17 mouse cellular contexts compared by ENCODE assay signal in the genomic region with DNA sequence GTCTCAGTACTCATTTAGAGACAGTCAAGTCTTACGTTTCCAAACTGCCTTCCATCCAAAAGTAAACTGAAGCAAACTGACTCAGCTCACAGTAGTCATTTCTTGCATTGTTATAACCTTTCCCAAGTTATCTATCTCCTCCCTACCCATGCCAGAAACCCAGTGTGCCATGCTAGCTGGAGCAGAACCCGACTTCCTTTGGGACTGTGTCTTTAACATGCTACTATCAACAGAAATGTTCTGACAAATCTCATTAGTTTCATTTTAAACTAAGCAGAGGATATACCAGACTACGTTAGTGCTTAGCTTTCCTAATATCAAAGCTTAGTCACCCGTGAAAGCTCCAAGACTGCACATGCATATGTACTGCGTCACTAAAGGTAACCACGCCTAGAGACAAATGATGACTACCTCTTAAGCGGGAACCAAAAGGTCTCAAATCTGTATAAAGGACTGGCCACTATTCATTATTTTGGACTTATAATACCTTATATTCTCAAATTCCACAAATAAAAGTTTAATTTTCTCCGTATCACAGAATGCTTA. TPM values are rescaled to one million over a fixed set of nuclear protein-coding genes. Genes with fewer than 3 reads are reported as not detected.
DNase-seq lines count a peak whose midpoint lies in the region; ATAC-seq and TF ChIP-seq lines count a peak whose summit lies in the region.
"Had no signal": no experiment of that assay in that cellular context is flagged by ENCODE, and none has a peak within 500 bp of the region (broad histone marks: within the 10 kb centered on the region; RNA-seq: fewer than 3 reads in every experiment).

No protein-coding gene starts in this region.

- no peak overlapping the region for H3K4me2 ChIP-seq in neural tube, embryonic 11.5 days (ENCODE audit: low read depth)
- H3K4me2 ChIP-seq in neural tube, embryonic 15.5 days = no peak overlapping the region
- H3K4me2 ChIP-seq in liver, embryonic 12.5 days = no peak overlapping the region
- H3K4me2 ChIP-seq: heart, embryonic 13.5 days; hindbrain, embryonic 15.5 days; limb, embryonic 13.5 days; lung, embryonic 15.5 days had no signal

- peak overlapping the region; percentile 58 for H3K27ac ChIP-seq in gastrocnemius, adult 2 months
- no peak overlapping the region for H3K27ac ChIP-seq in neural tube, embryonic 11.5 days (ENCODE audit: low read depth, low read length)
- H3K27ac ChIP-seq in neural tube, embryonic 15.5 days (replicated peaks) = no peak overlapping the region
- H3K27ac ChIP-seq in embryonic fibroblast, embryonic 13.5 days (ENCODE audit: insufficient read depth, low read length) = peak overlapping the region; percentile 7; the same call in 1 of the 2 replicates
- H3K27ac ChIP-seq in liver, embryonic 12.5 days = no peak overlapping the region
- H3K27ac ChIP-seq: heart, embryonic 13.5 days; hindbrain, embryonic 15.5 days; layer of hippocampus, adult 2 months; limb, embryonic 13.5 days; lung, embryonic 15.5 days had no signal

- intact Hi-C loops in gastrocnemius, adult 2 months (cut with DNase I) = no loop called here

- H3K27me3 ChIP-seq in neural tube, embryonic 11.5 days (ENCODE audit: control insufficient read depth, insufficient read depth, low read length) = no peaks in the 10 kb centered on the region
- H3K27me3 ChIP-seq in neural tube, embryonic 15.5 days (replicated peaks) = no peaks in the 10 kb centered on the region
- no peaks in the 10 kb centered on the region for H3K27me3 ChIP-seq in liver, embryonic 12.5 days (replicated peaks)
- H3K27me3 ChIP-seq: heart, embryonic 13.5 days; hindbrain, embryonic 15.5 days; limb, embryonic 13.5 days; lung, embryonic 15.5 days had no signal

- ATAC-seq in neural tube, embryonic 11.5 days (ENCODE audit: insufficient read depth, low FRiP score, low TSS enrichment) = 0 out of 2 replicates have a peak, but pooled peaks have one; percentile 21
- no peak for ATAC-seq in neural tube, embryonic 15.5 days (ENCODE audit: low FRiP score)
- ATAC-seq in liver, embryonic 12.5 days = no peak

- peak overlapping the region; percentile 36 for H3K4me3 ChIP-seq in gastrocnemius, adult 2 months
- H3K4me3 ChIP-seq in neural tube, embryonic 11.5 days (ENCODE audit: low read depth, low read length) = no peak overlapping the region
- no peak overlapping the region for H3K4me3 ChIP-seq in neural tube, embryonic 15.5 days (replicated peaks)
- no peak overlapping the region for H3K4me3 ChIP-seq in embryonic fibroblast, embryonic 13.5 days (ENCODE audit: insufficient read depth, low read length)
- H3K4me3 ChIP-seq in liver, embryonic 12.5 days = no peak overlapping the region
- H3K4me3 ChIP-seq: heart, embryonic 13.5 days; hindbrain, embryonic 15.5 days; layer of hippocampus, adult 2 months; limb, embryonic 13.5 days; lung, embryonic 15.5 days had no signal

- H3K36me3 ChIP-seq in neural tube, embryonic 11.5 days (ENCODE audit: control insufficient read depth, insufficient read depth, low read length) = no peaks in the 10 kb centered on the region
- H3K36me3 ChIP-seq in neural tube, embryonic 15.5 days = no peaks in the 10 kb centered on the region
- H3K36me3 ChIP-seq in liver, embryonic 12.5 days = peaks cover 26% of the 10 kb centered on the region

- H3K4me1 ChIP-seq in neural tube, embryonic 11.5 days (ENCODE audit: control insufficient read depth, insufficient read depth, low read length) = peaks cover 3% of the 10 kb centered on the region; the same call in 1 of the 2 replicates
- peaks cover 12% of the 10 kb centered on the region for H3K4me1 ChIP-seq in neural tube, embryonic 15.5 days
- H3K4me1 ChIP-seq in embryonic fibroblast, embryonic 13.5 days (ENCODE audit: control insufficient read depth, insufficient read depth, low read length) = no peaks in the 10 kb centered on the region; the same call in 1 of the 2 replicates
- peaks cover 7% of the 10 kb centered on the region for H3K4me1 ChIP-seq in liver, embryonic 12.5 days

- no peak for DNase-seq in gastrocnemius, adult 2 months
- DNase-seq in gastrocnemius, postnatal 10 days = no peak
- DNase-seq in neural tube, embryonic 11.5 days (ENCODE audit: low spot score) = no peak
- no peak for DNase-seq in layer of hippocampus, adult 11-12 months (ENCODE audit: low spot score)
- DNase-seq: cerebellum, adult 9-10 months; embryo, embryonic 11 days; kidney, adult 11 months; right cerebral cortex, postnatal 14 days; thymus, adult 2 months had no signal

- H3K9me3 ChIP-seq in neural tube, embryonic 11.5 days (ENCODE audit: control insufficient read depth, low read length) = no peaks in the 10 kb centered on the region
- no peaks in the 10 kb centered on the region for H3K9me3 ChIP-seq in neural tube, embryonic 15.5 days (replicated peaks)
- H3K9me3 ChIP-seq in liver, embryonic 12.5 days (replicated peaks) = no peaks in the 10 kb centered on the region
- H3K9me3 ChIP-seq: heart, embryonic 13.5 days; hindbrain, embryonic 15.5 days; limb, embryonic 13.5 days; lung, embryonic 15.5 days had no signal

- H3K9ac ChIP-seq in neural tube, embryonic 11.5 days (ENCODE audit: low read length) = no peak overlapping the region
- no peak overlapping the region for H3K9ac ChIP-seq in neural tube, embryonic 15.5 days (replicated peaks)
- no peak overlapping the region for H3K9ac ChIP-seq in liver, embryonic 12.5 days
- H3K9ac ChIP-seq: heart, embryonic 13.5 days; hindbrain, embryonic 15.5 days; limb, embryonic 13.5 days; lung, embryonic 15.5 days had no signal

- no peak for TF ChIP-seq POLR2A in embryonic fibroblast, embryonic 13.5 days (IDR thresholded peaks at IDR 0.05; ENCODE audit: low read depth, low read length)

- WGBS in neural tube, embryonic 11.5 days = 87% methylated on average over 8 of the region's 8 CpGs
- 72% methylated on average over 8 of the region's 8 CpGs for WGBS in neural tube, embryonic 15.5 days
- 81% methylated on average over 8 of the region's 8 CpGs for WGBS in liver, embryonic 12.5 days (ENCODE audit: insufficient replicate concordance)

- TF ChIP-seq CTCF in gastrocnemius, adult 2 months (IDR thresholded peaks at IDR 0.05) = no peak
- no peak for TF ChIP-seq CTCF in embryonic fibroblast, embryonic 13.5 days (IDR thresholded peaks at IDR 0.05; ENCODE audit: borderline replicate concordance, insufficient read depth, low read length)

RNA-seq across cellular contexts. Expression of a gene that starts 8.2 kb away (rescaled TPM):
- 10 to 100 TPM; 30.2 to 32.7 TPM for total RNA-seq in gastrocnemius, adult 2 months (2021)
- 10 to 100 TPM; 32.7 to 53.1 TPM for total RNA-seq in gastrocnemius, postnatal 10 days (2021)
- 124 TPM in 2 replicates for polyA plus RNA-seq in neural tube, embryonic 11.5 days (2014; fragmentation: Nextera tagmentation; extraction: Ambion mirVana)
- polyA plus RNA-seq in neural tube, embryonic 15.5 days (2015; fragmentation: Nextera tagmentation; extraction: Ambion mirVana) = 71.4 and 74.6 TPM in 2 replicates
- 51.2 and 66.6 TPM in 2 replicates for polyA plus RNA-seq in embryonic fibroblast, embryonic 13.5 days (2011; ENCODE audit: insufficient read length, low read depth, missing spikeins)
- 34.7 and 34.9 TPM in 2 replicates for polyA plus RNA-seq in liver, embryonic 12.5 days (2016; fragmentation: Nextera tagmentation; extraction: Ambion mirVana)

Comparison
In these comparisons a context has a peak if more than half of its experiments do, and no peak if none do; other contexts are left out.
1. H3K27ac ChIP-seq: peak in gastrocnemius, adult 2 months (single experiment) and embryonic fibroblast, embryonic 13.5 days (single experiment); none in neural tube, embryonic 11.5 days (single experiment), neural tube, embryonic 15.5 days (single experiment) and liver, embryonic 12.5 days (single experiment).